Mouse (Mus musculus) megakaryocyte progenitor cell, adult 5-6 weeks (primary cell): ENCODE measurements around the gene Fads3. TPM values are rescaled to one million over a fixed set of nuclear protein-coding genes. Genes with fewer than 3 reads are reported as not detected.

Experiments
- ATAC-seq: replicated peaks from 2 replicates; pipeline ENCODE4 v1.8.0; 2016; ENCODE audit warnings: mild to moderate bottlenecking, moderate TSS enrichment, inconsistent platforms; ENCODE audit not compliant: poor library complexity
- total RNA-seq, 2 experiments: library from RNA; stranded (forward) in 1 of 2; stranded (reverse) in 1 of 2; fragments of 157-497, 149-512 nt in 1 of 2; fragments of 200-1000 nt in 1 of 2; gene quantifications; 2 replicates each; pipeline versions ENCODE4 v1.2.3 to v1.2.4; 2015 to 2017

Fads3 gene
- total RNA-seq (2015), result 1.4 and 2.1 TPM in 2 replicates
- 2.1 and 2.8 TPM in 2 replicates for total RNA-seq (2017)

DNA sequence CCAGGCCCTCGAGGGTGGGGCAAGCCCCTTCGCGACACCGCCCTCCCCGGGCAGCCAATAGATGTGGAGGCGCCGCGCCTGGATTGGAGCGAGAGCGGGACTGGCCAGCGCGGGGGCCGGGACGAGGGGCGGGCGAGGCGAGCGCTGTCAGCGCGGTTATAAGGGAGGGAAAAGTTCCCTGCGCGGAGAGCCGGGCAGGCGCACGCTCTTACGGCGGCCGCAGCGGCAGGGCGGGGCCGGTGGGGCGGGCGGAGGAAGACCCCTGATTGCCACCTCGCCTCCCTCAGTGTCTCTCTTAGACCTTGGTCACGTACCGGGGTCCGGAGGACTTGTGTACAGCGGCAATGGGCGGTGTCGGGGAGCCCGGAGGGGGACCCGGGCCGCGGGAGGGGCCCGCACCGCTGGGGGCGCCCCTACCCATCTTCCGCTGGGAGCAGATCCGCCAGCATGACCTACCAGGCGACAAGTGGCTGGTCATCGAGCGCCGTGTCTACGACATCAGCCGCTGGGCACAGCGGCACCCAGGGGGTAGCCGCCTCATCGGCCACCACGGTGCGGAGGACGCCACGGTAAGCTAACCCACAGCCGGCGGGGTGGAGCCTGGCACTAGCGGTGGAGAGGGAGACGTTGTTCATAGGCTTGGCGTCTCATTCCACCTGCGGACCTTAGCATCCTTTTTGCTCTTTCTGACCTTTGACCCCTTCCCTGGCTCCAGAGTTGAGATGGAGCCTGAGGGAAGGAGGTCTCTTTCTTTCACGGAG is at the start of gene Fads3:
TSS of gene Fads3 (plus strand) at position 182 of the 761 bp plus-strand sequence.
- ATAC-seq, result peak; percentile 37

- ATAC-seq, result no peak; the same call in 1 of the 2 replicates
Measured at GRCm38 (mm10) chr19:9992011-9992958, 49.1 kb upstream of the Fads3 start.

DNA sequence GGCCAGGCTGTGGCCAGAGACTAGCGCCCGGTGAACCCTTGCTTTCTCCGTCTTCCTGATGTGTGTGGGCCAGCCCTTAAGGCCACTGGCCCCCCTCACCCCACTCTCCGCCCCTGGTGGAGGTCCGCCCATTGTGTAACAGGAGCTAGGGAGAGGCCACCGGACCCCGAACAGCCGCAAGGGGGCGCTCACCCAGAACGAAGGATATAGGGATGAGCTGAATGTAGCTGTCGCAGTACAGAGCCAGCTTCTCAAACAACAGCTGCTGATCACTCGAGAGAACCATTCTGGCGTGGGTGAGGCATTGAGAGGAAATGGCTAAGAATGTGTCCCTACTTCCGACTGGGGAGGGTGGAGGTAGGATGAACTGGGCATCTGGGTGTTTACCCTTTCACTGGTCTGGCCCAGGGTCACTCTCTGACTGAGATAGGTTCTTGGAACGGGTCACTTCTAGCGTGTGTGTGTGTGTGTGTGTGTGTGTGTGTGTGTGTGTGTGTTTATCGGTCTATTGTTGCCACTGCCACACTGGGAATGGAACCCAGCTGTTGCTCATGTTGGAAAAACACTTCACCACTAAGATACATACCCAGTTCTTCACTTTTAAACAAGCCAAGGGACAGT is 48.2 kb upstream of the Fads3 start:
- peak; percentile 75 for ATAC-seq

DNA sequence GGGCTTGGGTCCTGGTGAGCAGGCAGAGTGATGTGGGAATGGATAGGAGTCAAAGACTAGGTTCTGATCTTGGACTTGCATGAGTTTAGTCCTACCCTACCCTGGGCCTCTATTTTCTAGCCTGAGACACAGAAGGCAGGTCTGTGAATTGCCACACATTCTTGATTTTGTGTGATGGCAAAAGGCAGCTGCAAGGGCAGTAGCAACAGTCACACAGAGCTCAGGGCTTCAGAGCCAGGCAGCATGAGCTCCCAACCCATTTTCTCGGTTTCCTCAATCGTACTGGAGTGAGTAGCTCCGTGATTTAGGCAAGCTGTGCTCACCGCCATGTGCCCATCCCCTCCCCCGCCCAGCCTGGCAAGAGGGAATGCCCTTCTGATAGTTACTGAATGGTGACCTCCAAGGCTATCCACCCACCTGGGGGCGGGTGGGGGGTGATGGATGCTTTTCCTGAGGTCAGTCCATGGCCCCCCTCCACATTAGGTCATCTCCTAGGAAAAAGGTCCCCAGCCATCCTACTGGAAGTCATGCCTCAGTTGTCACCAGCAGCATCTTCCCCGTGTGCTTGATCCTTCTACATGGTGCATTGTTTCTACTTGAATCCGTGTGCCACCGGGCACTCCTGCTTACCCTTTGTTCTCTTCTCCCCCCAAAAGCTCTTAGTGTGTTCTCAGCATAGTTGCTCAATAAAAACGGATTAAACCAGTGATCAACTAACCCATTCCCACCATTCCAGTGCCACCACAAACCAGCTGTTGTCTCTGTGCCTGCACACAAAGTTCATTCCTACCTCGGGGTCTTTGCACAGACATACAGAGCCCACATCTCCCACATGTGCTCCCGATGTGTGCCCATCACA is 43.9 kb upstream of the Fads3 start:
- no peak for ATAC-seq

DNA sequence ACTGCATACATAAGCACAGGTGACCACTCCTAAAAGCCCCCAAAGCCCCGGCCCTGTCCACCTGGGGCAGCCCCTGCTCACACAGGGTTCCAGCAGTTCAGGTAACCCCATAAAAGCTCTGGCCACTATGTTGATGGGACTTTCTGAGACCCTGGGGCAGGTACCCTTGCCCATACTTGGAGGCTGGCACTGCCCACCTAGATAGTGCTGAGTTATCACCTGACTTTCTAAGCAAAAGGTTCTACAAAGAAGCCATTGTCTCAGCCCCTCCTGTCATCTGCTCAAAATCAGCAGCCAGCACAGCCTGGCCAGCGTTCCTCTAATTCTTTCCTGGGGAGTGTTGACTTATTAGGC is 43.3 kb upstream of the Fads3 start:
- ATAC-seq, result no peak

DNA sequence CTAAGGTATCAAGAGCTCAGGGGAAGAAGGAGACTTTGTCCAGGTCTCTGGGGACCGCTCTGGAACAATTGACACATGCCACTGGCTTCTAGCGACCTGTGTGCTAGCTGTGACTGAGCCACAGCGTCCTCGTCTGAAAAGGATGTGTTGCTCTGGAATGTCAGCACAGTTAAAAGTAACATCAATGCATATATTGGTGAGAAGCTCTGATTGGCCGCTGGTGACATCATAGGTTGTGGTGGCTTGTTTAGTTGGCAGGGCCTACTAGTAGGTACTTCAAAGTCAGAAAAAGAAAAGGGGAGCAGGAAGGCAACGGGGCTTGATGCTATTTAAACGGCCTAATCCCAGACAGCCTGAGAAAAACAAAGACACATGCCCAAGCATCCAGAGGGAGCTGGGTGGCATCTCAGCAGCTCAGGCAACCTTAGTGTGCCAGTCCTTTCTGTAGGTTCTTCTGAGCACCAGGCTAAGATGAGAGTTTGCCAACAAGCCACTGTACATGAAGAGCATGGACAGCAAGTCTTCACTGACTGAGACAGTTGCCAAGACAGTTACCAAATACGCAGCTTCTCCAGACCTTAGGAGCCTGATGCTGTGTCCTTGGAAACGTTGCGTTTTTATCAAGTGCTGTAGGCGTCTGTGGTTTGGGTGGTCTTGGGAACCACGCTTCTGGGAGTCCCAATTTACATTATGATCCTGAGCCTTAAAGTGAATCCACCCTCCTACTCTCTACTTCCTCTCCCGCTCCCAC is 42.5 kb upstream of the Fads3 start:
- ATAC-seq, result no peak

DNA sequence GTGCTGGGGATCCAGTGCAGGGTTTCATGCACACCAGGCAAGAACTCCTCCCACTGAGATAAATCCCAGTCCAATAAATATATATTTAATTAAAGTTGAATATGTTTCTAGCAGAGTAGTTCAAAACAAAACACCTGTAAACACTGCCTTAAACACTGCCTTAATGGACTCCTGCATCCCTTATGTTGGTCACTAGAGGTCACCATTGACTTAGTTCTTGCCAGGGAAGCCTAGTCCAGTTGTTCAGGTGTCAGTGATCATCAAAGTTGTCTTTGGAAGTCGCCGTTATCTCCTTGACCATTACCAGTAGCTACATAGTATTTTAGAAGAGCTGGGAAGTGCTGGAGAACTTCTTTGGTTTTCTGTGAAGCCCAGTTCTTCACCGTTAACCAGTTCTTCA is 41.0 kb upstream of the Fads3 start:
- ATAC-seq, result peak; percentile 85

DNA sequence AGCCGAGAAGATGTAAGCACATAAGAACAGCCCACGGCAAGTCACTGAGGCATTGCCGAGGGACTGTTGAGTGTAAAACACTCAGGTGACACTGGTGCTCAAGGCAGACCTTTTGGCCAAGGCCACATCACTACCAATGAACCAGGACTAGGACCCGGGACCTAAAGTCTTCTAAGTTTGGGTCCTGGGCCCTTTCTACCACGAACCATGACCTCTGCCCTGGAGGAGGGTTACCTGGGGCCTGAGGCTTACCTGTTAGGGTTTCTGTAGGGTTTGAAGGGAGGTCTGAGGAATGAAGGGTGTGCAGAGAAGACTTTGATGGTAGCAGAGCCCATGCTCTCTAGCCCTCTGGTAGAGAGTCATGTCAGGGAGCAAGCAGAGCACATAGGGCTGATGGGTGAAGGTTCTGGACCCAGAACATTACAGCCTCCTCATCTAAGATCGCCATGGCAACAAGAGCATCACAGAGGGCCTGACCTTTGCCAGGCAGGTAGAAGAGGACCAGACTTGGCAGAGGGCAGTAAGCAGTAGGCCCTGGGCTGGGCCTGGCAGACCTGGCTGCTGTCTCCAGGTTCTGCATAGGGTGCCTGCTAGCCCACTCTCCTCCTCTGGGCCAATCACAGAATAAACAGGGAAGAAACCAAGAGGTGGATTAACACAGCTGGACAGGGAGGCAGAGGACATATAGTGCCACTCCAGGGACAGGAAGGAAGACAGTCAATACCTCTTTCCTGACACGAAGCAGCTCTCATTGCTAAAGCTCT is 40.0 kb upstream of the Fads3 start, which contains the start of the genes Best1 and Rab3il1:
TSS of gene Best1 (minus strand) at position 428 of the 764 bp plus-strand sequence.
TSS of gene Rab3il1 (plus strand) at position 464 of the 764 bp plus-strand sequence.
- no peak for ATAC-seq

DNA sequence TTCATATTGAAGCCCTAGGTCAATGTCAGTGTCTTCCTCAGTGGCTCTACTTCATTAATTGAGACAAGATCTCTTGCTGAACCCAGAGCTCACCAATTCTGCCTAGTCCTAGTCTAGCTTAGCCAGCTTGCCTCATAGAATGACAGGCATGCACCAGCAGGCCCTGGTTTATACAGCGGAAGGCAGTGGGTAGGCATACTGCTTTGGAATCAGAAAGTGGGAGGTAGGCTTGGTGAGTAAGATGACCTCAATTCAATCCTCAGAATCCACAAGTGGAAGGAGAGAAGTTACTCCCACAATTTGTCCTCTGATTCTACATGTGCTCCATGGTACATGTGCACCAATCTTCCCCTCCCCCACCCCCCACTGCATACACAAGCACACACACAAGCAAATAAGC is 37.7 kb upstream of the Fads3 start:
- no peak for ATAC-seq

- ATAC-seq, result no peak
Measured at GRCm38 (mm10) chr19:10011408-10011807, 30.0 kb upstream of the Fads3 start.

DNA sequence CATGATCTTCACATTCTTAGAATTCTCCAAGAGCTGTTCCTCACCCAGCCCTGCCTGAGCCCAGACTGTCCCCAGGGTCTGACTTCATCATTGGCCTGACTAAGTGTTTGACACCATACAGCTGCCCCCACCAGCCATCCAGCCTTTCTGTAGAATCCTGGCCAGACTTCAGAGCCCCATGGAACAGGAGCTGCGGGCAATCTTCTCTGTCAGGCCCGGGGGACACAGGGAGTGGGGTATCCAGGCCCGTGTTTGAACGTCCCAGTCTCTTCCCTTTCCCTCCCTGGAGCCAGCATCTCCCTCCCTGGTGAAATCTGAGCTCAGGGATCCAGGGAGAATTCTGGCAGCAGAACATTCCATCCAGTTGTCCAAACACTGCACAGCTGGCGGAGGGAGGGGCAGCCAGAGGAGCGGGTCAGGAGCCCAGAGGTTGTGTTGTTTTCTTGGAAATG is 28.5 kb upstream of the Fads3 start:
- no peak for ATAC-seq

DNA sequence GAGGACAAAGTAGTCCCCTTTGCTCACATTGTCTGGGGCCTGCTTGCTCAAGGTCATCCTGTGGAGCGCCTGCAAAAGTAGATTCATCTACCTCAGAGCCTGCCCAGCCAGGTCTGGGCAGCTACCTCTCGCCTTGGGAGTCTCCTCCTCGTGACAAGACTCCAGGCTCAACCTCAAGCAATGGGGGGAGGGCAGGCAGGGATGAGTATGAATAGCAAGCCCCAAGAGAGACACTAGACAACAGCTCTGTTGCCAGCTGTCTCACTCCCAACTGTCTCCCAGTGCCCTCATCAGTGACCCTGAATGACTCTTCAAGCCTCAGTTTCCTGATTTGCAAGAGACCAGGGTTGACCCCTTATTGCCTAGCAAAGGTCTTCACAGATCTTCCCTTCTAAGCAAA is 28.0 kb upstream of the Fads3 start:
- no peak for ATAC-seq

- ATAC-seq, result no peak
Measured at GRCm38 (mm10) chr19:10013913-10014312, 27.5 kb upstream of the Fads3 start.

- ATAC-seq, result peak; percentile 78
Measured at GRCm38 (mm10) chr19:10014824-10015223, 26.5 kb upstream of the Fads3 start.

GRCm38 (mm10) chr19:10015442-10015841 is 25.9 kb upstream of the Fads3 start:
- ATAC-seq, result no peak

- ATAC-seq, result no peak
Measured at GRCm38 (mm10) chr19:10016151-10016550, 25.2 kb upstream of the Fads3 start.

- ATAC-seq, result peak; percentile 64
Measured at GRCm38 (mm10) chr19:10017637-10018526, 23.5 kb upstream of the Fads3 start.

DNA sequence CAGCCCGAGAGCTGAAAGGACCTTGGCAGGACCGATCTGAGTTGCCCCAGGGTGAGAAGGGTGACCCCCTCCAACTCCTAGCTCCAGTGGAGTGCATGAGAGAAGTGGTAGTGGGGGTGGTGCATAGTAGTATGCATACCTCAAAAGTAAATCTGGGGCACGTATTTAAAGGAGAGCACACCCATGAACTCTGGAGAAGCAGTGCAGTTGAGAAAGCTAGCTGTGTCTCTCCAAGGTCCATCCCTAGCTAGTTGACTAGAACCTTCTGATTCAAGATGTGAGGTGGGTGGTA is 22.9 kb upstream of the Fads3 start:
- 0 out of 2 replicates have a peak, but pooled peaks have one; percentile 0 for ATAC-seq
